Mouse (Mus musculus): ENCODE data around the gene Larp1b.

- TF ChIP-seq CTCF (IDR thresholded peaks at IDR 0.05; ENCODE audit: extremely low read depth, insufficient read depth, low read length) (no peak), POLR2A (IDR thresholded peaks at IDR 0.05; ENCODE audit: extremely low read depth, insufficient read depth, low read length) (no peak)
These were observed 41.9 kb downstream of the Larp1b start for GRCm38 (mm10) chr3:40991541-40991940.

Data from cortical plate, adult 2 months (tissue).